In genomic region chr11:32026634-32027033, GRCm38 (mm10) we compare ENCODE assay signal across 15 mouse cellular contexts. TPM values are rescaled to one million over a fixed set of nuclear protein-coding genes. Genes with fewer than 3 reads are reported as not detected.
DNase-seq lines count a peak whose midpoint lies in the region; ATAC-seq lines count a peak whose summit lies in the region.
"Had no signal": no experiment of that assay in that cellular context is flagged by ENCODE, and none has a peak within 500 bp of the region (broad histone marks: within the 10 kb centered on the region; RNA-seq: fewer than 3 reads in every experiment).

No protein-coding gene starts in this region.

- peak; percentile 74 for ATAC-seq in kidney, embryonic 16.5 days (ENCODE audit: low FRiP score, low TSS enrichment)
- ATAC-seq in forebrain, embryonic 15.5 days (replicated peaks), result no peak
- peak; percentile 42; the same call in 1 of the 2 replicates for ATAC-seq in limb, embryonic 13.5 days (ENCODE audit: low FRiP score, low read depth)
- ATAC-seq: intestine, postnatal 0 days had no signal

- H3K27ac ChIP-seq in kidney, embryonic 16.5 days (ENCODE audit: low read length), result peak overlapping the region; percentile 31; the same call in 1 of the 2 replicates
- peak overlapping the region; percentile 31; the same call in 1 of the 2 replicates for H3K27ac ChIP-seq in embryonic facial prominence, embryonic 10.5 days (replicated peaks)
- peak overlapping the region; percentile 95 for H3K27ac ChIP-seq in forebrain, embryonic 15.5 days (replicated peaks)
- H3K27ac ChIP-seq in limb, embryonic 13.5 days, result no peak overlapping the region
- H3K27ac ChIP-seq: embryonic facial prominence, embryonic 12.5 days; heart, embryonic 15.5 days had no signal

- no peak overlapping the region for H3K4me3 ChIP-seq in kidney, embryonic 16.5 days (ENCODE audit: low read length)
- H3K4me3 ChIP-seq in embryonic facial prominence, embryonic 10.5 days, result no peak overlapping the region
- H3K4me3 ChIP-seq in forebrain, embryonic 15.5 days, result no peak overlapping the region
- H3K4me3 ChIP-seq in limb, embryonic 13.5 days, result no peak overlapping the region
- H3K4me3 ChIP-seq: embryonic facial prominence, embryonic 12.5 days; heart, embryonic 15.5 days had no signal

- no peaks in the 10 kb centered on the region for H3K36me3 ChIP-seq in kidney, embryonic 16.5 days (ENCODE audit: insufficient read depth, low read length)
- H3K36me3 ChIP-seq in embryonic facial prominence, embryonic 10.5 days (replicated peaks), result no peaks in the 10 kb centered on the region
- peaks cover 28% of the 10 kb centered on the region for H3K36me3 ChIP-seq in forebrain, embryonic 15.5 days
- H3K36me3 ChIP-seq in limb, embryonic 13.5 days, result no peaks in the 10 kb centered on the region
- H3K36me3 ChIP-seq: embryonic facial prominence, embryonic 12.5 days; heart, embryonic 15.5 days had no signal

- H3K4me2 ChIP-seq in kidney, embryonic 16.5 days (replicated peaks; ENCODE audit: low read depth, low read length), result no peak overlapping the region
- no peak overlapping the region for H3K4me2 ChIP-seq in forebrain, embryonic 15.5 days (replicated peaks)
- no peak overlapping the region for H3K4me2 ChIP-seq in limb, embryonic 13.5 days (replicated peaks)
- H3K4me2 ChIP-seq: embryonic facial prominence, embryonic 12.5 days; heart, embryonic 15.5 days had no signal

- 46% methylated on average over 5 of the region's 5 CpGs for WGBS in kidney, embryonic 16.5 days
- 69% methylated on average over 5 of the region's 5 CpGs for WGBS in embryonic facial prominence, embryonic 10.5 days
- WGBS in forebrain, embryonic 15.5 days, result 70% methylated on average over 5 of the region's 5 CpGs
- 54% methylated on average over 5 of the region's 5 CpGs for WGBS in limb, embryonic 13.5 days

- intact Hi-C loops in heart, postnatal 36 days (cut with DNase I), result no loop called here

- H3K4me1 ChIP-seq in kidney, embryonic 16.5 days (ENCODE audit: insufficient read depth, low read length), result peaks cover 18% of the 10 kb centered on the region
- H3K4me1 ChIP-seq in embryonic facial prominence, embryonic 10.5 days, result peaks cover 16% of the 10 kb centered on the region
- H3K4me1 ChIP-seq in forebrain, embryonic 15.5 days, result peaks cover 81% of the 10 kb centered on the region
- peaks cover 23% of the 10 kb centered on the region for H3K4me1 ChIP-seq in limb, embryonic 13.5 days
- H3K4me1 ChIP-seq: heart, embryonic 15.5 days had no signal

- no peaks in the 10 kb centered on the region for H3K9me3 ChIP-seq in kidney, embryonic 16.5 days (ENCODE audit: low read length)
- H3K9me3 ChIP-seq in embryonic facial prominence, embryonic 10.5 days, result no peaks in the 10 kb centered on the region
- H3K9me3 ChIP-seq in forebrain, embryonic 15.5 days, result no peaks in the 10 kb centered on the region
- H3K9me3 ChIP-seq in limb, embryonic 13.5 days, result no peaks in the 10 kb centered on the region
- H3K9me3 ChIP-seq: embryonic facial prominence, embryonic 12.5 days; heart, embryonic 15.5 days had no signal

- no peak overlapping the region for H3K9ac ChIP-seq in kidney, embryonic 16.5 days (replicated peaks; ENCODE audit: low read length)
- H3K9ac ChIP-seq in forebrain, embryonic 15.5 days (replicated peaks), result 0 out of 2 replicates have a peak overlapping the region, but pooled peaks have one; percentile 19
- H3K9ac ChIP-seq in limb, embryonic 13.5 days, result no peak overlapping the region
- H3K9ac ChIP-seq: embryonic facial prominence, embryonic 12.5 days; heart, embryonic 15.5 days had no signal

- no peaks in the 10 kb centered on the region for H3K27me3 ChIP-seq in kidney, embryonic 16.5 days (ENCODE audit: insufficient read depth, low read length)
- no peaks in the 10 kb centered on the region for H3K27me3 ChIP-seq in embryonic facial prominence, embryonic 10.5 days (replicated peaks; ENCODE audit: low read depth, poor library complexity, severe bottlenecking)
- H3K27me3 ChIP-seq in forebrain, embryonic 15.5 days, result no peaks in the 10 kb centered on the region
- H3K27me3 ChIP-seq in limb, embryonic 13.5 days, result peaks cover 4% of the 10 kb centered on the region
- H3K27me3 ChIP-seq: embryonic facial prominence, embryonic 12.5 days; heart, embryonic 15.5 days had no signal

- no peak for DNase-seq in kidney, adult 18-20 months
- DNase-seq in embryonic facial prominence, embryonic 10.5 days (ENCODE audit: low spot score), result peak; percentile 23
- no peak for DNase-seq in spleen, postnatal 4 days (ENCODE audit: low spot score in 2 of 2)
- no peak for DNase-seq in heart, postnatal 36 days
- DNase-seq in cerebellum, adult 9-10 months, result no peak
- DNase-seq: adrenal gland, adult 2 months; cerebellum, adult 9-11 months; lung, adult 18-20 months; thymus, postnatal 14 days had no signal

RNA-seq across cellular contexts. Expression of gene Nsg2, which starts 26.4 kb away (rescaled TPM):
- 5.9 and 8.4 TPM in 2 replicates for polyA plus RNA-seq in kidney, embryonic 16.5 days (2015; fragmentation: Nextera tagmentation; extraction: Ambion mirVana)
- 10.1 and 11.3 TPM in 2 replicates for polyA plus RNA-seq in embryonic facial prominence, embryonic 10.5 days (2016; fragmentation: Nextera tagmentation; extraction: Ambion mirVana)
- polyA plus RNA-seq in forebrain, embryonic 15.5 days (2015; fragmentation: Nextera tagmentation; extraction: Ambion mirVana), result 677 and 717 TPM in 2 replicates
- 7.6 and 7.9 TPM in 2 replicates for polyA plus RNA-seq in limb, embryonic 13.5 days (2015; fragmentation: Nextera tagmentation; extraction: Ambion mirVana)
- total RNA-seq in heart, postnatal 36 days (2021), result 1 to 10 TPM in 1 of 2 experiments, under 1 TPM in 1; 0.68 to 1.1 TPM

Comparison
In these comparisons a context has a peak if more than half of its experiments do, and no peak if none do; other contexts are left out.
1. RNA of gene Nsg2, which starts 26.4 kb away (polyA plus RNA-seq): 677 to 717 TPM in forebrain, embryonic 15.5 days; 10.1 to 11.3 TPM in embryonic facial prominence, embryonic 10.5 days, 7.6 to 7.9 TPM in limb, embryonic 13.5 days and 5.9 to 8.4 TPM in kidney, embryonic 16.5 days; every median in the first group is over 10 times any median in the second.